Mouse (Mus musculus) limb, embryonic 14.5 days (tissue): ENCODE measurements around the gene Snapin. TPM values are rescaled to one million over a fixed set of nuclear protein-coding genes. Genes with fewer than 3 reads are reported as not detected.

Source experiments
- ATAC-seq: fragments of 200-750 bp; cut with Nextera tagmentation; 2 replicates; pipeline ENCODE4 v1.8.0; 2017; ENCODE audit warnings: low read depth, moderate number of reproducible peaks, moderate TSS enrichment; ENCODE audit not compliant: low FRiP score
- DNase-seq: peaks from one replicate; pipeline ENCODE4 v3.0.0-alpha.2; 2015; ENCODE audit warnings: low spot score
- H3K27ac ChIP-seq: fragments of 300-500 bp; sonication (generic); replicated peaks from 2 replicates; pipeline ENCODE4 v1.5.1; 2014; ENCODE audit warnings: low read depth, mild to moderate bottlenecking, low read length, moderate library complexity, mixed read lengths
- H3K27me3 ChIP-seq: fragments of 300-500 bp; sonication (generic); 2 replicates; pipeline ENCODE4 v1.6.1; 2014; ENCODE audit warnings: low read length, mixed read lengths; ENCODE audit not compliant: control insufficient read depth, insufficient read depth
- H3K36me3 ChIP-seq: fragments of 300-500 bp; sonication (generic); 2 replicates; pipeline ENCODE4 v1.6.1; 2014; ENCODE audit warnings: mild to moderate bottlenecking, low read length, moderate library complexity, mixed read lengths; ENCODE audit not compliant: control insufficient read depth, insufficient read depth
- H3K4me1 ChIP-seq: fragments of 300-500 bp; sonication (generic); 2 replicates; pipeline ENCODE4 v1.6.1; 2014; ENCODE audit warnings: antibody characterized with exemption, low read length, mixed read lengths; ENCODE audit not compliant: control insufficient read depth, insufficient read depth
- H3K4me2 ChIP-seq: fragments of 300-500 bp; sonication (generic); replicated peaks from 2 replicates; pipeline ENCODE4 v1.6.1; 2014; ENCODE audit warnings: low read depth, mild to moderate bottlenecking, low read length, moderate library complexity; ENCODE audit not compliant: severe bottlenecking
- H3K4me3 ChIP-seq: fragments of 300-500 bp; sonication (generic); replicated peaks from 2 replicates; pipeline ENCODE4 v1.5.1; 2014; ENCODE audit warnings: low read length
- H3K9ac ChIP-seq: fragments of 300-500 bp; sonication (generic); 2 replicates; pipeline ENCODE4 v1.6.1; 2014; ENCODE audit warnings: mild to moderate bottlenecking, low read depth, low read length, moderate library complexity; ENCODE audit not compliant: severe bottlenecking
- H3K9me3 ChIP-seq: fragments of 300-500 bp; sonication (generic); 2 replicates; pipeline ENCODE4 v1.6.1; 2016; ENCODE audit warnings: low read length; ENCODE audit not compliant: control insufficient read depth
- POLR2A ChIP-seq: fragments of 200-500 bp; IDR thresholded peaks from 2 replicates; pipeline ENCODE4 v1.8.0; 2012; ENCODE audit warnings: inconsistent platforms, mild to moderate bottlenecking, moderate library complexity, borderline replicate concordance; ENCODE audit not compliant: insufficient read depth, insufficient read length; ENCODE audit errors: extremely low read depth
- WGBS: fragments of 180-500 bp; shearing (Covaris S2); extraction: QIAGEN DNeasy Blood & Tissue Kit; methylation state at CpG from one replicate; pipeline ENCODE4 v1.1.7; 2014; 5-methylcytosine and 5-hydroxymethylcytosine counted together
- polyA plus RNA-seq, 2 experiments: library from polyadenylated mRNA; depleted of rRNA in 1 of 2; stranded (reverse) in 1 of 2; unstranded in 1 of 2; fragments of >200 nt; fragmentation: Nextera tagmentation in 1 of 2; extraction: Ambion mirVana in 1 of 2; gene quantifications; 2 replicates each; pipeline versions ENCODE4 v1.2.1 to v1.2.3; 2012 to 2014

The Snapin gene
- polyA plus RNA-seq, 2 experiments, result 54.8 to 87.6 TPM

DNA sequence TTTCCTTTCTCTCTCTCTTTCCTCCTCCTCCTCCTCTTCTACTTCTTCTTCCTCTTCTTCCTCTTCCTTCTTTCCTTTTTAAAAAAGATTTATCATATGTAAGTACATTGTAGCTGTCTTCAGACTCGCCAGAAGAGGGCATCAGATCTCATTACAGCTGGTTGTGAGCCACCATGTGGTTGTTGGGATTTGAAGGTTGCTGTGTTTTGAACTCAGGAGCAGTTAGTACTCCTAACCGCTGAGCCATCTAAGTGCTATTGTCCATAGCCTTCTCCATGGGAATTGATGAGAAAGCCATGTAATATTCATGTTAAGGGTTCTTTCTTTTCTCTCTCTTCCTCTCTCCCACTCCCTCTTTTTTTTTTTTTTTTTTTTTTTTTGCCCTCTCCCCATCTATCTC is 517 bp upstream of the Snapin start:
- Histone ChIP-seq H3K9ac (no peak overlapping the region), H3K4me3 (no peak overlapping the region), H3K9me3 (no peaks in the 10 kb centered on the region), H3K4me1 (peaks cover 6% of the 10 kb centered on the region), H3K27ac (no peak overlapping the region), H3K27me3 (no peaks in the 10 kb centered on the region), H3K36me3 (peaks cover 36% of the 10 kb centered on the region), H3K4me2 (no peak overlapping the region)
- ATAC-seq, result no peak
- peak; percentile 27 for DNase-seq
- WGBS, result 46% methylated on average over 2 of the region's 2 CpGs
- TF ChIP-seq POLR2A, result no peak

DNA sequence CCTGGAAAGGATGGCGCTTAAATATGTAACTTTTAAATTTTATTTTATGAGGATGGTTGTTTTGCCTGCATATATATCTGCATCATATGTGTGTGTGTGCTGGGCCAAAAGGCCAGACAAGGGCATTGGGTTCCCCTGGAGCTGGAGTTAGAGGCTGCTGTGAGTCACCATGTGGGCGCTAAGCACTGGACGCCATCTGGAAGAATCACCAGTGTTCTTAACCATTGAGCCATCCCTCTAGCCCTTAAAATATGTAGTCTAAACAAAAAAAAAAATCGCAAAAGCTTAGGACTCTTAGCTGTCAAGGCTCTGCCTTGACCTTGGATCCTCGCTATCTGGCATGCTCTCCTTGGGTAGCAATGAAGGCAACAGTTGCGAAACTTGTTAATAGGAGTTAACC is 2.3 kb downstream of the Snapin start:
- DNase-seq (no peak), ATAC-seq (no peak)
- no peak for TF ChIP-seq POLR2A
- Histone ChIP-seq H3K27ac (no peak overlapping the region), H3K4me1 (peaks cover 6% of the 10 kb centered on the region), H3K36me3 (peaks cover 57% of the 10 kb centered on the region), H3K9me3 (no peaks in the 10 kb centered on the region), H3K9ac (no peak overlapping the region), H3K4me2 (no peak overlapping the region), H3K27me3 (no peaks in the 10 kb centered on the region), H3K4me3 (no peak overlapping the region)
- WGBS, result 81% methylated on average over 6 of the region's 6 CpGs

DNA sequence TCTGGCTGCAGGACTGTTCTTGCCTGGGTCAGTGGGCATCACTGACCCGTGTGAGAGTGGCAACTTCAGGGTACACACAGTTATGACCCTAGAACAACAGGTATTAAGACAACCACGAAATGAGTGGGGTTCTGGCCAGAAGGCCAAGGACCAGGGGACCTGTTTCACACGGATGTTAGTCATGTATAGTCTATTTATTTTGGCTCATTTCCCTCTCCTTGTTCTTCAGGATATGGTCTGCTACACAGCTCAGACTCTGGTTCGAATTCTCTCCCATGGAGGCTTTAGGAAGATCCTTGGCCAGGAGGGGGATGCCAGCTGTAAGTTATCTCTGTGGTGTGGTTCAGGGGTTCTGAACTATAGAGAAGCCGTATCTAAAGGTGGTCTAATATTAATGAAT is 3.8 kb downstream of the Snapin start:
- Histone ChIP-seq H3K4me2 (no peak overlapping the region), H3K9me3 (no peaks in the 10 kb centered on the region), H3K9ac (no peak overlapping the region), H3K27me3 (no peaks in the 10 kb centered on the region), H3K36me3 (peaks cover 72% of the 10 kb centered on the region), H3K4me3 (no peak overlapping the region), H3K27ac (no peak overlapping the region), H3K4me1 (peaks cover 6% of the 10 kb centered on the region)
- no peak for ATAC-seq
- no peak for TF ChIP-seq POLR2A
- 86% methylated on average over 5 of the region's 5 CpGs for WGBS
- no peak for DNase-seq

- 1% methylated on average over 45 of the region's 45 CpGs for WGBS
- peaks cover 5% of the 10 kb centered on the region for H3K4me1 ChIP-seq
- peak; percentile 99 for DNase-seq
Measured at GRCm38 (mm10) chr3:90475831-90476611, 14.8 kb downstream of the Snapin start, which contains the start of gene Ilf2. Ilf2 (plus strand) TSS chr3:90476126.

GRCm38 (mm10) chr3:90475151-90475830 is 15.5 kb downstream of the Snapin start:
- Histone ChIP-seq H3K4me2 (peak overlapping the region; percentile 41; the same call in 1 of the 2 replicates), H3K9me3 (no peaks in the 10 kb centered on the region), H3K27ac (no peak overlapping the region), H3K4me1 (peaks cover 5% of the 10 kb centered on the region), H3K9ac (no peak overlapping the region), H3K27me3 (no peaks in the 10 kb centered on the region), H3K36me3 (peaks cover 26% of the 10 kb centered on the region), H3K4me3 (peak overlapping the region; percentile 35)
- ATAC-seq (peak; percentile 24), DNase-seq (no peak)
- 37% methylated on average over 15 of the region's 16 CpGs for WGBS
- no peak for TF ChIP-seq POLR2A

More at GRCm38 (mm10) chr3:90475831-90476611, 14.8 kb downstream of the Snapin start, which contains the start of gene Ilf2:
- H3K27ac ChIP-seq, result peak within 1 kb of the TSS; percentile 93
- H3K4me2 ChIP-seq, result peak within 1 kb of the TSS; percentile 58
- peak; percentile 98 for ATAC-seq
- H3K36me3 ChIP-seq, result peaks cover 33% of the 10 kb centered on the region
- H3K27me3 ChIP-seq, result no peaks in the 10 kb centered on the region
- H3K9ac ChIP-seq, result peak within 1 kb of the TSS; percentile 92
- no peaks in the 10 kb centered on the region for H3K9me3 ChIP-seq
- TF ChIP-seq POLR2A, result peak; percentile 94; the same call in 1 of the 2 replicates
- H3K4me3 ChIP-seq, result peak within 1 kb of the TSS; percentile 84
